Mouse (Mus musculus) midbrain, embryonic 14.5 days (tissue): ENCODE measurements around the gene Plppr3. TPM values are rescaled to one million over a fixed set of nuclear protein-coding genes. Genes with fewer than 3 reads are reported as not detected.
A peak's percentile ranks its signal among the peaks of the same experiment; 100 is the strongest.

ENCODE experiments used
- ATAC-seq: fragments of 200-750 bp; cut with Nextera tagmentation; 2 replicates; pipeline ENCODE4 v1.8.0; 2017; ENCODE audit warnings: moderate number of reproducible peaks, moderate library complexity; ENCODE audit not compliant: low FRiP score, low TSS enrichment
- DNase-seq: peaks from one replicate; pipeline ENCODE4 v3.0.0-alpha.2; 2015
- H3K27ac ChIP-seq: fragments of 300-500 bp; sonication (generic); replicated peaks from 2 replicates; pipeline ENCODE4 v1.5.1; 2014; ENCODE audit warnings: mild to moderate bottlenecking, low read depth, low read length, moderate library complexity
- H3K27me3 ChIP-seq: fragments of 300-500 bp; sonication (generic); 2 replicates; pipeline ENCODE4 v1.6.1; 2014; ENCODE audit warnings: low read length, control low read depth, mixed read lengths; ENCODE audit not compliant: control insufficient read depth, insufficient read depth
- H3K36me3 ChIP-seq: fragments of 300-500 bp; sonication (generic); 2 replicates; pipeline ENCODE4 v1.6.1; 2014; ENCODE audit warnings: low read length, control low read depth; ENCODE audit not compliant: control insufficient read depth, insufficient read depth
- H3K4me1 ChIP-seq: fragments of 300-500 bp; sonication (generic); 2 replicates; pipeline ENCODE4 v1.6.1; 2014; ENCODE audit warnings: mild to moderate bottlenecking, antibody characterized with exemption, low read length, control low read depth; ENCODE audit not compliant: control insufficient read depth, insufficient read depth
- H3K4me2 ChIP-seq: fragments of 300-500 bp; sonication (generic); 2 replicates; pipeline ENCODE4 v1.6.1; 2014; ENCODE audit warnings: mild to moderate bottlenecking, low read length, moderate library complexity
- H3K4me3 ChIP-seq: fragments of 300-500 bp; sonication (generic); replicated peaks from 2 replicates; pipeline ENCODE4 v1.5.1; 2014; ENCODE audit warnings: low read depth, low read length
- H3K9ac ChIP-seq: fragments of 300-500 bp; sonication (generic); replicated peaks from 2 replicates; pipeline ENCODE4 v1.6.1; 2014; ENCODE audit warnings: mild to moderate bottlenecking, low read length, moderate library complexity
- H3K9me3 ChIP-seq: fragments of 300-500 bp; sonication (generic); 2 replicates; pipeline ENCODE4 v1.6.1; 2016; ENCODE audit warnings: low read length, control low read depth, mixed read lengths; ENCODE audit not compliant: control insufficient read depth
- WGBS: fragments of 180-500 bp; shearing (Covaris S2); extraction: QIAGEN DNeasy Blood & Tissue Kit; methylation state at CpG from one replicate; pipeline ENCODE4 v1.1.7; 2014; 5-methylcytosine and 5-hydroxymethylcytosine counted together
- polyA plus RNA-seq: library from polyadenylated mRNA; unstranded; fragments of >200 nt; fragmentation: Nextera tagmentation; extraction: Ambion mirVana; gene quantifications from 2 replicates; pipeline ENCODE4 v1.2.1, GENCODE M21; 2014

The Plppr3 gene
- polyA plus RNA-seq, 1 experiment from 2014 or later = 342 TPM

DNA sequence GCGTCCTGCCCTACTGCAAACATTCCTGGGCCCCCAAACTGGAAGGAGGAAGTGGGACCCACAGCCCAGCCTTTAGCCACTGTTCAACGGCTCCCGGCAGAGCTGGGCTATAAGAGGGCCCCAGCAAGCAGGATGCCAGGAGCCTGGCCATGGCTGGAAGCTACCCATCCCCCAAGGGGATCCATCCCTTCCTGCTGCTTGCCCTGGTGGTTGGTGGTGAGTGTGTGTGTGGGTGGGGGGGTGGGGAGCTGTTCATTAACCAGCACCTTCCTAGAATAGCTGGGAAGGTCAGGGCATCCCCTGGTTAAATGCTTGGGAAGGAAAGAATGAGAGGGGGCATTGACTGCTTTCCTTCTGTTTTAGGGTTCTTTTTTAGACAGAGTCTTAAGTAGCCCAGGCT lies 5.1 kb upstream of the Plppr3 start:
- no peak overlapping the region for H3K9ac ChIP-seq
- no peak overlapping the region for H3K4me2 ChIP-seq
- H3K9me3 ChIP-seq = no peaks in the 10 kb centered on the region
- WGBS = 60% methylated on average over 3 of the region's 3 CpGs
- no peak overlapping the region for H3K27ac ChIP-seq
- H3K4me3 ChIP-seq = no peak overlapping the region
- no peaks in the 10 kb centered on the region for H3K36me3 ChIP-seq
- no peak for DNase-seq
- H3K27me3 ChIP-seq = no peaks in the 10 kb centered on the region; the same call in 1 of the 2 replicates
- H3K4me1 ChIP-seq = peaks cover 7% of the 10 kb centered on the region
- no peak for ATAC-seq

DNA sequence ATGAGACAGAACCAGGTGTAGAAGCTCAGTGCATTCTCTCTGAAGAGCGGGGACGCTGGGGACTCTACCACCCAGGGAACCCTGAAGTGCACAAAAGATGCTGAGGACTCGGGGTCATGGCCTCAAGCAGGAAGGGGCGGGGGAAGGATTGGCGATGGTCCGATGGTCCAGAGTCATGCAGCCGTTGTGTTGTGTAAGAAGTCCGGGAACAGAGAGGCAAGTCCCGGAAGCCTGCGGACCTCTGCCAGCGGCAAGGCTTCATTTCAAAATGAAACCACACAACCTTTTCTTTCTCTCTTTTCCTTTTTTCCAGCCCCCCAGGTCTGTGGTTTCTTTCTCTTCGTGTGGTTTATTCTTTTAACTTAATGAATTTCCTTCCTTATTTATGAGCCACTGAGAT lies 3.3 kb upstream of the Plppr3 start:
- H3K9ac ChIP-seq = no peak overlapping the region
- 26% methylated on average over 12 of the region's 12 CpGs for WGBS
- H3K4me2 ChIP-seq = no peak overlapping the region
- no peak overlapping the region for H3K27ac ChIP-seq
- H3K4me3 ChIP-seq = no peak overlapping the region
- no peaks in the 10 kb centered on the region for H3K27me3 ChIP-seq
- DNase-seq (no peak), ATAC-seq (no peak)
- no peaks in the 10 kb centered on the region for H3K36me3 ChIP-seq
- no peaks in the 10 kb centered on the region for H3K9me3 ChIP-seq
- peaks cover 11% of the 10 kb centered on the region for H3K4me1 ChIP-seq

DNA sequence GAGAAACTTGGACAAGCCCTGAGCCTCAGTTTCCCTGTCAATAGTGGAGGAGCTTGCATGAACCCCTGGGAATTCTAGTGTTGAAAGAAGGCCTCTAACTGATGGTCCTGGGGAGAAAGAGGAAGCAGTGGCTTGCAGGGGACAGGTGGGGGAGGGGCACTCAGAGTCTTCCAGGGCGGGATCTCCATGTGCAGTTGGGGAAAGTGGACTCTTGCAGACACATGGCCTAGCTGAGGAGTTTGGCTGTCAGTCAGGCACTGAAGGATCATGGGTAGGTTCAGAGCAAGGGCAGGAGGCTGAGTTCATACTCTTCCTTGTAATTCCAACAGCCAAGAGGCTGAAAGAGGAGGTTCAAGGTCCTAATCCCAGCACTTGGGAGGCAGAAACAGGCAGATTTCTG lies 2.7 kb upstream of the Plppr3 start:
- Histone ChIP-seq H3K27me3 (no peaks in the 10 kb centered on the region), H3K4me1 (peaks cover 15% of the 10 kb centered on the region), H3K9ac (no peak overlapping the region), H3K36me3 (no peaks in the 10 kb centered on the region), H3K4me3 (no peak overlapping the region), H3K4me2 (no peak overlapping the region), H3K27ac (no peak overlapping the region), H3K9me3 (no peaks in the 10 kb centered on the region)
- DNase-seq (no peak), ATAC-seq (no peak)
- WGBS = 55% methylated on average over 1 of the region's 1 CpGs

DNA sequence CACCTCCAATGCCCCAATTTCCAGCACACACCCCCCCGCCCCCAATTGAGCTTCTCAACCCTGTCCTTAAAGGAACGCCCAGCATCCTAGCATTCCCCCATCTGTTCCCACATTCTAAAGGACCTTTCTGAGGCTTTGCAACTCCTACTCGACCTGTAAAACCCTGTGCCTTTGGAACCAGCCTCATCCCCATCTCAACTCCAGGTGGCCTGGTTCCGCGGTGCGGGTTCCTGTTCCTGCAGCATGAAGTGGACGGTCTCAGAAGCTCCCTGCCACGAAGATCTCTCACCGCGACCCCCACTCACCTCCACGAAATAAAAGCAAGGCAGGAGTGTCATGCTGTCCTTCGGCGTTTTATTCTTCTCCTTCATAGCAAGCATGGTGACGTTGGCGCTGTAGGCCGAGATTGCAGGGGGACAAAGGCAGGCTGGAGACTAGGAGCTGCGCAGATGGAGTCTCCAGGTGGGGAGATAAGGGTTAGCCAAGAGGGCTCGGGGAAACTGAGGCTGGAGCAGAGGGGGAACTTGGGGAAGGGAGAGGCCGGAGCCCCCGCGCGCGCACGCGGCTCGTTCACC lies 632 bp downstream of the Plppr3 start:
- Histone ChIP-seq H3K27ac (peak overlapping the region; percentile 97), H3K4me1 (peaks cover 28% of the 10 kb centered on the region), H3K9me3 (no peaks in the 10 kb centered on the region), H3K36me3 (peaks cover 26% of the 10 kb centered on the region), H3K27me3 (no peaks in the 10 kb centered on the region), H3K9ac (peak overlapping the region; percentile 94), H3K4me3 (peak overlapping the region; percentile 89), H3K4me2 (peak overlapping the region; percentile 97)
- no peak for DNase-seq
- under 1% methylated on average over 26 of the region's 26 CpGs for WGBS
- no peak for ATAC-seq

DNA sequence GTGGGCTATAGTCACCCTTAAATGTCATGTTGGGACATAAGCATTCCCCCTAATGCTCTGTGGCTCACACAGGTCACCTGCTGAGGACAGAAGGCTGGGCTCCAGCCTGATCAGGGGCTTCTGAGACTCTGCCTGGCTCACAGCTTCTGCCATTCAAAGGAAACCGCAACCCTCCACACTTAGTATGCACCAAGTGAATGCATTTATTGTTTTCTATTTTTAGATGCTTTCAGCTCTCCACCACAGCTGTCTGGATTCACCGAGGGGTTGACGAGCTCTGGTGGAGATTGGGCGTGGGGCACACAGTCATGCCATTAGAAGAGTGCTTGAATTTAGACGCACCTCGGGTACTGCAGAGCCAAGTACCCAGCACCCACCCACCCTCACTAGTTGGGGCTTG lies 1.1 kb downstream of the Plppr3 start:
- DNase-seq = peak; percentile 55
- Histone ChIP-seq H3K4me3 (peak overlapping the region; percentile 89), H3K27ac (peak overlapping the region; percentile 97), H3K4me1 (peaks cover 28% of the 10 kb centered on the region), H3K27me3 (no peaks in the 10 kb centered on the region), H3K36me3 (peaks cover 26% of the 10 kb centered on the region), H3K9me3 (no peaks in the 10 kb centered on the region), H3K9ac (peak overlapping the region; percentile 94), H3K4me2 (peak overlapping the region; percentile 97)
- ATAC-seq = no peak
- 2% methylated on average over 6 of the region's 6 CpGs for WGBS

DNA sequence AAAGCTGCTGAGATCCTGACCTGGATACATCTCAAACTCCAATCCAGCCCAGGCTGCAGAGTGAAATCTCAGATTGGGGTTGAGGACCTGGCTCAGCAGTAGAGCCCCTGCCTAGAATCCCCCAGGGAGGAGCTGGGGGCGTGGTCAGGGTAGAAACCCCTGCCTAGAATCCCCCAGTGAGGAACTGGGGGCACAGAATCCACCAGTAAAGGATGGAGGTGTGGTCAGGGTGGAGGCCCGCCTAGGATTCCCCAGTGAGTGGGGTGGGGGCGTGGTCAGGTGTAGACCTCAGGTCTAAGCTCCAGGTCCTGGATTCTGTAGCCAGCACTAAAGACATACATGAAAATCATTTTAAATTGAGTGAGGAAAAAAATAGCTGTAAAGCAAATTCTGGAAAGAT lies 1.6 kb downstream of the Plppr3 start:
- H3K4me3 ChIP-seq = peak overlapping the region; percentile 89
- H3K9ac ChIP-seq = peak overlapping the region; percentile 94
- DNase-seq (no peak), ATAC-seq (peak; percentile 4; the same call in 1 of the 2 replicates)
- peak overlapping the region; percentile 97 for H3K27ac ChIP-seq
- WGBS = 32% methylated on average over 3 of the region's 3 CpGs
- H3K4me2 ChIP-seq = peak overlapping the region; percentile 97
- H3K4me1 ChIP-seq = peaks cover 28% of the 10 kb centered on the region
- no peaks in the 10 kb centered on the region for H3K9me3 ChIP-seq
- no peaks in the 10 kb centered on the region for H3K27me3 ChIP-seq
- peaks cover 26% of the 10 kb centered on the region for H3K36me3 ChIP-seq

DNA sequence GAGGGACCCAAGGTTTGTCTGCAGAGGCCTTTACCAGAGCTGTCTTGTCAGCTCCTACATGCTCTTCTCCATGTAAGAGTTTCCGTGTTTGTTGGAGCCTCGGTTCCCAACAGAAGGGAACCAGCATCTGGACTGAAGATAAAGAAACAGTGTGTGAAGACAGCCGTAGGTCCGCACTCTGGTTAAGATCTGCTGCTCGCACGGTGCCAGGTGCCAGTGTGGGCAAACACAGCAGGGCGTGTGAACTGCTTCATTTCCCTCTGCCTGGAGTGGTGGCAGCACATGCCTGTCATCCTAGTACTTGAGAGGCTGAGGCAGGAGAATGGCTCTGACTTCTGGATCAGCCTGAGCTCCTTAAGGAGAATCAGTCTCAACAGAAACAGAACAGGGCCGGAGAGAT lies 2.6 kb downstream of the Plppr3 start:
- 89% methylated on average over 8 of the region's 8 CpGs for WGBS
- Histone ChIP-seq H3K27ac (no peak overlapping the region), H3K9ac (no peak overlapping the region), H3K4me3 (peak overlapping the region; percentile 89; the same call in 1 of the 2 replicates), H3K4me1 (peaks cover 28% of the 10 kb centered on the region), H3K36me3 (peaks cover 34% of the 10 kb centered on the region), H3K27me3 (no peaks in the 10 kb centered on the region), H3K9me3 (no peaks in the 10 kb centered on the region), H3K4me2 (peak overlapping the region; percentile 97)
- DNase-seq = no peak
- ATAC-seq = no peak

DNA sequence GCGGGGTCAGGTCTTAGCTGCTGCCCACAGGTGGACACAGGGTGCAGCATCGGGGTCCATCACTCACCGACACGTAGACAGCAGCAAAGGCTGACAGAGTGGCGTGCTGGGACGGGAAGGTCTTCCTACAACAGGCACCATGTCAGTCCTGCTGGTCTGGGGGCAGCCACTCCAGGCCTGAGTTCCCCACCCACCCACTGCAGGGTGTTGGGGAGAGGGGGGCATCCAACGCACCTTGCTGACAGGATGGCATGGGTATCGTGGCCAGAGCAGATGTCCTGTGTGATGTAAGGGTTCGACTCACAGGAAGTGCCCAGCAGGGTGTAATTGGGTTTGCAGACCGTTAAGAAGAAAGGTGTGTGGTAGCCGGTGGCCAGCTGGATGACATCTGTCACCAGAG lies 7.8 kb downstream of the Plppr3 start:
- no peaks in the 10 kb centered on the region for H3K27me3 ChIP-seq
- no peak for DNase-seq
- WGBS = 84% methylated on average over 11 of the region's 11 CpGs
- no peak overlapping the region for H3K4me3 ChIP-seq
- ATAC-seq = no peak
- H3K36me3 ChIP-seq = peaks cover 80% of the 10 kb centered on the region
- no peak overlapping the region for H3K4me2 ChIP-seq
- H3K9ac ChIP-seq = no peak overlapping the region
- H3K4me1 ChIP-seq = peaks cover 7% of the 10 kb centered on the region; the same call in 1 of the 2 replicates
- no peak overlapping the region for H3K27ac ChIP-seq
- H3K9me3 ChIP-seq = no peaks in the 10 kb centered on the region

DNA sequence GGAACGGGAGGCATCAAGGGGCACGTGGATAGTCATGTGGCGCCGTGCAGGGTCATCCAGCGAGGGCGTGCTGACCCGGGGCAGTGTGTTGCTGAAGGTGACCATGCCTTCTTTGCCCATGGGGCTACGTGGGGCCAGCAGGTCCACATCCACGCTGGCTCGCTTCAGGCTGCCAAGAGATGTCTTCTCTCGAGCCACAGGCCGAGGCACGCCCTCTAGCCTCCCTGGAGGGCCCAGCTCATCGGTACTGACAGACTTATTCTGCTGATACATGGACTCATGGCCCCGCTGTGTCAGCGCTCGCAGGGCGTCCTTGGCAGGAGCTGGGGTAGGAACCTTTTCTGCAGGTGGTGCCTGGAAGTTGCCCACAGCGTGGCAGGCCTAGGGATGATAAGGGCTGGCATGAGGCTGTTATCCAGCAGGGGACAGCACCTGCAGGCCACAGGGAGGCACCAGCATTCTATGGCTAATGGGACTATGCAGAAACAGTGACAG lies 8.6 kb downstream of the Plppr3 start:
- H3K9me3 ChIP-seq = no peaks in the 10 kb centered on the region
- H3K4me3 ChIP-seq = no peak overlapping the region
- WGBS = 69% methylated on average over 19 of the region's 19 CpGs
- no peak for DNase-seq
- 0 out of 2 replicates have a peak, but pooled peaks cover 5% of the 10 kb centered on the region for H3K4me1 ChIP-seq
- no peak overlapping the region for H3K4me2 ChIP-seq
- ATAC-seq = no peak
- H3K27me3 ChIP-seq = no peaks in the 10 kb centered on the region
- H3K36me3 ChIP-seq = peaks cover 81% of the 10 kb centered on the region
- 0 out of 2 replicates have a peak overlapping the region, but pooled peaks have one; percentile 13 for H3K27ac ChIP-seq
- H3K9ac ChIP-seq = no peak overlapping the region; the same call in 1 of the 2 replicates
